8 mouse cellular contexts compared by ENCODE assay signal in genomic region chr10:93933980-93934379, GRCm38 (mm10). TPM values are rescaled to one million over a fixed set of nuclear protein-coding genes. Genes with fewer than 3 reads are reported as not detected.
DNase-seq lines count a peak whose midpoint lies in the region; ATAC-seq and TF ChIP-seq lines count a peak whose summit lies in the region.

No protein-coding gene starts in this region.

- no peak overlapping the region for H3K4me2 ChIP-seq in forebrain, embryonic 12.5 days
- no peak overlapping the region; the same call in 1 of the 2 replicates for H3K4me2 ChIP-seq in limb, embryonic 14.5 days (replicated peaks; ENCODE audit: low read depth, low read length, severe bottlenecking)
- no peak overlapping the region for H3K4me2 ChIP-seq in liver, embryonic 12.5 days

- no peak overlapping the region for H3K4me3 ChIP-seq in forebrain, embryonic 12.5 days (replicated peaks)
- H3K4me3 ChIP-seq in forebrain, embryonic 10.5 days: no peak overlapping the region
- no peak overlapping the region for H3K4me3 ChIP-seq in embryonic fibroblast, embryonic 13.5 days (ENCODE audit: insufficient read depth, low read length)
- H3K4me3 ChIP-seq in limb, embryonic 14.5 days (replicated peaks; ENCODE audit: low read length): no peak overlapping the region
- no peak overlapping the region for H3K4me3 ChIP-seq in liver, embryonic 12.5 days

- H3K36me3 ChIP-seq in forebrain, embryonic 12.5 days (replicated peaks): no peaks in the 10 kb centered on the region
- no peaks in the 10 kb centered on the region for H3K36me3 ChIP-seq in forebrain, embryonic 10.5 days (replicated peaks)
- no peaks in the 10 kb centered on the region for H3K36me3 ChIP-seq in limb, embryonic 14.5 days (ENCODE audit: control insufficient read depth, insufficient read depth, low read length)
- H3K36me3 ChIP-seq in liver, embryonic 12.5 days: no peaks in the 10 kb centered on the region

- no peaks in the 10 kb centered on the region for H3K27me3 ChIP-seq in forebrain, embryonic 12.5 days
- H3K27me3 ChIP-seq in forebrain, embryonic 10.5 days (ENCODE audit: poor library complexity, severe bottlenecking): no peaks in the 10 kb centered on the region
- no peaks in the 10 kb centered on the region for H3K27me3 ChIP-seq in limb, embryonic 14.5 days (ENCODE audit: control insufficient read depth, insufficient read depth, low read length)
- H3K27me3 ChIP-seq in liver, embryonic 12.5 days (replicated peaks): peaks cover 43% of the 10 kb centered on the region; the same call in 1 of the 2 replicates

- no peaks in the 10 kb centered on the region for H3K9me3 ChIP-seq in forebrain, embryonic 12.5 days
- no peaks in the 10 kb centered on the region for H3K9me3 ChIP-seq in forebrain, embryonic 10.5 days
- H3K9me3 ChIP-seq in limb, embryonic 14.5 days (ENCODE audit: control insufficient read depth, low read length): no peaks in the 10 kb centered on the region
- no peaks in the 10 kb centered on the region for H3K9me3 ChIP-seq in liver, embryonic 12.5 days (replicated peaks)

- H3K4me1 ChIP-seq in forebrain, embryonic 12.5 days: 0 out of 2 replicates have a peak, but pooled peaks cover 4% of the 10 kb centered on the region
- H3K4me1 ChIP-seq in forebrain, embryonic 10.5 days: peaks cover 5% of the 10 kb centered on the region; the same call in 1 of the 2 replicates
- no peaks in the 10 kb centered on the region; the same call in 1 of the 2 replicates for H3K4me1 ChIP-seq in embryonic fibroblast, embryonic 13.5 days (ENCODE audit: control insufficient read depth, insufficient read depth, low read length)
- no peaks in the 10 kb centered on the region for H3K4me1 ChIP-seq in limb, embryonic 14.5 days (ENCODE audit: control insufficient read depth, insufficient read depth, low read length)
- H3K4me1 ChIP-seq in liver, embryonic 12.5 days: no peaks in the 10 kb centered on the region

- peak overlapping the region; percentile 19; the same call in 1 of the 2 replicates for H3K27ac ChIP-seq in forebrain, embryonic 12.5 days
- H3K27ac ChIP-seq in forebrain, embryonic 10.5 days: no peak overlapping the region
- H3K27ac ChIP-seq in embryonic fibroblast, embryonic 13.5 days (ENCODE audit: insufficient read depth, low read length): peak overlapping the region; percentile 49
- H3K27ac ChIP-seq in limb, embryonic 14.5 days (replicated peaks; ENCODE audit: low read depth, low read length): no peak overlapping the region
- H3K27ac ChIP-seq in liver, embryonic 12.5 days: no peak overlapping the region

- ATAC-seq in forebrain, embryonic 12.5 days (ENCODE audit: low FRiP score): no peak
- ATAC-seq in limb, embryonic 14.5 days (ENCODE audit: low FRiP score, low read depth): peak; percentile 84
- no peak for ATAC-seq in liver, embryonic 12.5 days
- no peak for ATAC-seq in inflammation-experienced regulatory T-cells, adult 6 months

- no peak overlapping the region for H3K9ac ChIP-seq in forebrain, embryonic 12.5 days
- no peak overlapping the region for H3K9ac ChIP-seq in limb, embryonic 14.5 days (ENCODE audit: low read depth, low read length, severe bottlenecking)
- H3K9ac ChIP-seq in liver, embryonic 12.5 days: no peak overlapping the region

- no peak for TF ChIP-seq POLR2A in embryonic fibroblast, embryonic 13.5 days (IDR thresholded peaks at IDR 0.05; ENCODE audit: low read depth, low read length)
- no peak for TF ChIP-seq POLR2A in limb, embryonic 14.5 days (IDR thresholded peaks at IDR 0.05; ENCODE audit: borderline replicate concordance, extremely low read depth, insufficient read depth, insufficient read length)

- WGBS in forebrain, embryonic 12.5 days: 62% methylated on average over 9 of the region's 9 CpGs
- WGBS in forebrain, embryonic 10.5 days: 87% methylated on average over 9 of the region's 9 CpGs
- WGBS in limb, embryonic 14.5 days: 14% methylated on average over 9 of the region's 9 CpGs
- 69% methylated on average over 9 of the region's 9 CpGs for WGBS in liver, embryonic 12.5 days (ENCODE audit: insufficient replicate concordance)

- TF ChIP-seq CTCF in embryonic fibroblast, embryonic 13.5 days (IDR thresholded peaks at IDR 0.05; ENCODE audit: borderline replicate concordance, insufficient read depth, low read length): no peak

- no peak for DNase-seq in forebrain, embryonic 10.5 days (ENCODE audit: extremely low spot score, low spot score)
- DNase-seq in ovary, postnatal 14 days (ENCODE audit: low spot score): peak; percentile 10
- DNase-seq in ovary, postnatal 10 days (ENCODE audit: low spot score): no peak
- DNase-seq in limb, embryonic 14.5 days (ENCODE audit: low spot score): peak; percentile 71

RNA-seq across cellular contexts. Expression of gene Metap2, which starts 37.1 kb away (rescaled TPM):
- polyA plus RNA-seq in forebrain, embryonic 12.5 days (2016; fragmentation: Nextera tagmentation; extraction: Ambion mirVana): 200 and 213 TPM in 2 replicates
- polyA plus RNA-seq in forebrain, embryonic 10.5 days (2016; fragmentation: Nextera tagmentation; extraction: Ambion mirVana): 235 and 247 TPM in 2 replicates
- 252 and 265 TPM in 2 replicates for polyA plus RNA-seq in embryonic fibroblast, embryonic 13.5 days (2011; ENCODE audit: insufficient read length, low read depth, missing spikeins)
- 94.7 and 143 TPM in 2 replicates for polyA plus RNA-seq in limb, embryonic 14.5 days (2012; rRNA removed)
- polyA plus RNA-seq in limb, embryonic 14.5 days (2014; fragmentation: Nextera tagmentation; extraction: Ambion mirVana): 182 and 194 TPM in 2 replicates
- 290 and 301 TPM in 2 replicates for polyA plus RNA-seq in liver, embryonic 12.5 days (2016; fragmentation: Nextera tagmentation; extraction: Ambion mirVana)
- 100 to 1,000 TPM; 177 to 252 (median 239) TPM for polyA plus RNA-seq in inflammation-experienced regulatory T-cells, adult 6 months (2017; shearing (Covaris generic))

Comparison
In these comparisons a context has a peak if more than half of its experiments do, and no peak if none do; other contexts are left out.
1. H3K27ac ChIP-seq: peak in forebrain, embryonic 12.5 days (single experiment) and embryonic fibroblast, embryonic 13.5 days (single experiment); none in forebrain, embryonic 10.5 days (single experiment), limb, embryonic 14.5 days (single experiment) and liver, embryonic 12.5 days (single experiment).
2. DNase-seq: peak in ovary, postnatal 14 days (single experiment) and limb, embryonic 14.5 days (single experiment); none in forebrain, embryonic 10.5 days (single experiment) and ovary, postnatal 10 days (single experiment).